Mouse (Mus musculus) adipocyte (in vitro differentiated cells): ENCODE measurements around the gene Iqsec3.

Experiments
- DNase-seq: peaks from one replicate; pipeline ENCODE4 v3.0.0-alpha.2; 2016; ENCODE audit warnings: low spot score

The Iqsec3 gene

GRCm38 (mm10) chr6:121454549-121455494 lies 18.7 kb downstream of the Iqsec3 start:
- DNase-seq: no peak

- DNase-seq: no peak
These were observed 19.7 kb downstream of the Iqsec3 start for GRCm38 (mm10) chr6:121453776-121454175.

- DNase-seq: no peak
These were observed 21.8 kb downstream of the Iqsec3 start for GRCm38 (mm10) chr6:121451703-121452102.

- DNase-seq: no peak
These were observed 32.7 kb downstream of the Iqsec3 start for GRCm38 (mm10) chr6:121440696-121441220.

- DNase-seq: no peak
These were observed 48.6 kb downstream of the Iqsec3 start for GRCm38 (mm10) chr6:121424830-121425229.

GRCm38 (mm10) chr6:121424403-121424802 lies 49.1 kb downstream of the Iqsec3 start:
- DNase-seq: no peak

- no peak for DNase-seq
These were observed 60.8 kb downstream of the Iqsec3 start for GRCm38 (mm10) chr6:121412558-121413297.

- no peak for DNase-seq
These were observed 65.9 kb downstream of the Iqsec3 start for GRCm38 (mm10) chr6:121407571-121408011.

GRCm38 (mm10) chr6:121405311-121405710 lies 68.2 kb downstream of the Iqsec3 start:
- DNase-seq: no peak

GRCm38 (mm10) chr6:121402661-121403244 lies 70.7 kb downstream of the Iqsec3 start:
- DNase-seq: no peak

- no peak for DNase-seq
These were observed 71.4 kb downstream of the Iqsec3 start for GRCm38 (mm10) chr6:121401826-121402660.

GRCm38 (mm10) chr6:121401140-121401539 lies 72.3 kb downstream of the Iqsec3 start:
- no peak for DNase-seq

GRCm38 (mm10) chr6:121392610-121393252 lies 80.7 kb downstream of the Iqsec3 start:
- no peak for DNase-seq

- DNase-seq: no peak
These were observed 88.1 kb downstream of the Iqsec3 start for GRCm38 (mm10) chr6:121385397-121385796.

- DNase-seq: no peak
These were observed 91.4 kb downstream of the Iqsec3 start for GRCm38 (mm10) chr6:121382071-121382470.

- DNase-seq: no peak
These were observed 92.9 kb downstream of the Iqsec3 start for GRCm38 (mm10) chr6:121380576-121380975.

- DNase-seq: no peak
These were observed 95.2 kb downstream of the Iqsec3 start for GRCm38 (mm10) chr6:121378256-121378655.

GRCm38 (mm10) chr6:121376159-121376558 lies 97.3 kb downstream of the Iqsec3 start:
- DNase-seq: no peak

GRCm38 (mm10) chr6:121371197-121371980 lies 102.1 kb downstream of the Iqsec3 start:
- no peak for DNase-seq

- no peak for DNase-seq
These were observed 106.4 kb downstream of the Iqsec3 start for GRCm38 (mm10) chr6:121367099-121367498.
